Mouse (Mus musculus) ES-E14 (cell line): ENCODE data around the gene Arl6ip5. TPM values are rescaled to one million over a fixed set of nuclear protein-coding genes. Genes with fewer than 3 reads are reported as not detected.

ENCODE experiments used
- DNase-seq: peaks from one replicate; pipeline ENCODE4 v3.0.0-alpha.2; 2013; ENCODE audit warnings: low read depth, low spot score
- H3K27ac ChIP-seq: 2 replicates; pipeline ENCODE4 v1.5.1; 2012; ENCODE audit warnings: low read depth, mild to moderate bottlenecking, low read length, moderate library complexity, mixed read lengths; ENCODE audit not compliant: poor library complexity, insufficient read depth, severe bottlenecking
- H3K36me3 ChIP-seq: 2 replicates; pipeline ENCODE4 v1.6.1; 2012; ENCODE audit warnings: mild to moderate bottlenecking, low read length, moderate library complexity, mixed read lengths; ENCODE audit not compliant: control insufficient read depth, poor library complexity, insufficient read depth, severe bottlenecking
- H3K4me1 ChIP-seq, 2 experiments: fragments of 150-350 bp in 1 of 2; sonication (generic) in 1 of 2; 2 replicates each; pipeline ENCODE4 v1.6.1; 2012; ENCODE audit warnings: low read length in 2 of 2, mild to moderate bottlenecking in 1 of 2, mixed read lengths in 1 of 2; ENCODE audit not compliant: control insufficient read depth in 2 of 2, insufficient read depth in 2 of 2, poor library complexity in 1 of 2
- H3K4me3 ChIP-seq, 2 experiments: fragments of 150-350 bp in 1 of 2; sonication (generic) in 1 of 2; 2 replicates each; pipeline ENCODE4 v1.5.1; 2012; ENCODE audit warnings: low read length in 2 of 2, low read depth in 1 of 2, mild to moderate bottlenecking in 1 of 2, mixed read lengths in 1 of 2; ENCODE audit not compliant: insufficient read depth in 1 of 2, poor library complexity in 1 of 2, severe bottlenecking in 1 of 2
- H3K9ac ChIP-seq: 2 replicates; pipeline ENCODE4 v1.6.1; 2012; ENCODE audit warnings: low read depth, mild to moderate bottlenecking, low read length, mixed read lengths; ENCODE audit not compliant: poor library complexity, insufficient read depth, severe bottlenecking
- H3K9me3 ChIP-seq: fragments of 150-350 bp; sonication (generic); 2 replicates; pipeline ENCODE4 v1.6.1; 2012; ENCODE audit warnings: low read depth, mild to moderate bottlenecking, low read length; ENCODE audit not compliant: control insufficient read depth, insufficient read depth
- CHD2 ChIP-seq: IDR thresholded peaks from 2 replicates; pipeline ENCODE4 v1.6.1; 2014; ENCODE audit warnings: mild to moderate bottlenecking, low read depth, low read length, inconsistent platforms
- HCFC1 ChIP-seq: IDR thresholded peaks from 2 replicates; pipeline ENCODE4 v1.6.1; 2012; ENCODE audit warnings: low read length, inconsistent platforms, borderline replicate concordance; ENCODE audit not compliant: insufficient read depth
- MAFK ChIP-seq: IDR thresholded peaks from 2 replicates; pipeline ENCODE4 v1.6.1; 2014; ENCODE audit warnings: mild to moderate bottlenecking, low read depth, low read length, inconsistent platforms; ENCODE audit not compliant: insufficient read depth
- ZC3H11A ChIP-seq: IDR thresholded peaks from 2 replicates; pipeline ENCODE4 v1.6.1; 2012; ENCODE audit warnings: low read depth, mild to moderate bottlenecking, inconsistent platforms, low read length, borderline replicate concordance
- ZNF384 ChIP-seq: IDR thresholded peaks from 2 replicates; pipeline ENCODE4 v1.6.1; 2012; ENCODE audit warnings: low read depth, low read length, inconsistent platforms
- in situ Hi-C, 2 experiments: fragments of 600-800 bp; cut with MboI; formaldehyde crosslinking; loops; one replicate each; pipeline ENCODE4 v1.15.1; 2025; ENCODE audit warnings: low sequenced_read_pairs in 2 of 2, inconsistent platforms in 1 of 2; ENCODE audit not compliant: unreplicated experiment in 2 of 2
- total RNA-seq: library from RNA; depleted of rRNA; stranded (reverse); fragments of 300-350 nt; gene quantifications from 2 replicates; pipeline ENCODE4 v1.2.3, GENCODE M21; 2012

Gene Arl6ip5
- total RNA-seq, 1 experiment: 46.5 TPM

DNA sequence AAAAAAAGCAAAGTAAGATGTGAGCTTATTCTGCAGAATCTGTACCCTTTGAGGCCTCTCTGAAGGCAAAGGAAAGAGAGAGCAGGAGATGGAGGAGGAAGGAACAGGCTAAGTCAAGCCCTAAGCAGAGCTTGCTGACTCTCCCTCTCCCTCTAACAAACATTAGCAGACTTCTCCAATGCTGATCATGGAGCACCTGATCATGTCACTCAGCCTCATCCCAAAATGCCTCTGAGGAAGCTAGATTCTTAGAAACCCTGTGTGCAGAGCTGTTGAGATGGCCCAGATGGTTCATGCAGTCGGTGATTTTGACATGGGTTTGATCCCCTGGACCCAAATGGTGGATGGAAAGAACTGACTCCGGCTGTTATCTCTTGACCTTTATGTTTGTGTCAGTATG, 56.6 kb downstream of the Arl6ip5 start:
- in situ Hi-C loops: loop anchor here (25.0 kb wide), 2 partner anchors 145 to 470 kb away; no protein-coding TSS in a partner anchor
- H3K4me1 ChIP-seq: no peaks in the 10 kb centered on the region
- no peak overlapping the region for H3K27ac ChIP-seq
- TF ChIP-seq CHD2 (no peak), MAFK (no peak), ZNF384 (no peak), ZC3H11A (no peak), HCFC1 (no peak)
- no peak overlapping the region for H3K4me3 ChIP-seq
- H3K36me3 ChIP-seq: no peaks in the 10 kb centered on the region
- H3K9ac ChIP-seq: no peak overlapping the region
- no peaks in the 10 kb centered on the region for H3K9me3 ChIP-seq
- DNase-seq: no peak

GRCm38 (mm10) chr6:97269596-97269995, 59.1 kb downstream of the Arl6ip5 start:
- H3K27ac ChIP-seq: no peak overlapping the region
- no peak for DNase-seq
- in situ Hi-C loops: loop anchor here (25.0 kb wide), 2 partner anchors 143 to 468 kb away; no protein-coding TSS in a partner anchor
- no peak overlapping the region for H3K9ac ChIP-seq
- H3K36me3 ChIP-seq: no peaks in the 10 kb centered on the region
- no peaks in the 10 kb centered on the region for H3K9me3 ChIP-seq
- no peaks in the 10 kb centered on the region for H3K4me1 ChIP-seq
- no peak overlapping the region for H3K4me3 ChIP-seq
- no peak for TF ChIP-seq MAFK

DNA sequence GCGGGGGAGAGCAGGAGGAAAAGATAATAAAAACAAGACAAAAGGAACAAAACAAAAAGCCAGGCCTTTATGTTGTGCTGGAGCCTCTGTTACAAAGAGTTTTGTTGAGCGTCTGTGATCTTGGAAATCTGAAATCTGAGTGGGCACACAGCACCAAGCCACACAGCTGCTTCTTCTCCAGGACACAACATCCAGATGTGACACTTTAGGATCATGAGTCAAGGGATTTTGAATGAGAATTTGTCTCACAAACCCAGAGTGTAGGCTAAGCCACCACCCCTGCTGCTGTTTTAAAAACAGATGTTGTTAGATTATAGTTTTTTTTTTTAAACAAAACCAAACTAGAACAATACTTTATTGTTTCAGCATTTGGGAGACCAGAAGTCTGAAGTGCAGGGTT, 61.9 kb downstream of the Arl6ip5 start:
- Histone ChIP-seq H3K4me3 (no peak overlapping the region), H3K36me3 (no peaks in the 10 kb centered on the region), H3K27ac (no peak overlapping the region), H3K9ac (no peak overlapping the region), H3K9me3 (no peaks in the 10 kb centered on the region), H3K4me1 (peaks cover 0 to 4% of the 10 kb centered on the region in 2 experiments; a peak in 1 of 4 replicates)
- no peak for DNase-seq
- TF ChIP-seq HCFC1 (no peak), MAFK (no peak), ZNF384 (no peak), CHD2 (no peak), ZC3H11A (no peak)
- in situ Hi-C loops: loop anchor here (25.0 kb wide), 2 partner anchors 140 to 465 kb away; no protein-coding TSS in a partner anchor

- in situ Hi-C loops: loop anchor here (25.0 kb wide), 2 partner anchors 139 to 464 kb away; no protein-coding TSS in a partner anchor
- Histone ChIP-seq H3K36me3 (no peaks in the 10 kb centered on the region), H3K4me1 (peaks cover 0 to 4% of the 10 kb centered on the region in 2 experiments; a peak in 1 of 4 replicates), H3K9me3 (no peaks in the 10 kb centered on the region), H3K4me3 (no peak overlapping the region), H3K9ac (no peak overlapping the region), H3K27ac (no peak overlapping the region)
- TF ChIP-seq ZNF384 (peak; percentile 25; the same call in 1 of the 2 replicates), ZC3H11A (no peak)
- DNase-seq: no peak
Observed at GRCm38 (mm10) chr6:97273058-97273710, 62.7 kb downstream of the Arl6ip5 start.

DNA sequence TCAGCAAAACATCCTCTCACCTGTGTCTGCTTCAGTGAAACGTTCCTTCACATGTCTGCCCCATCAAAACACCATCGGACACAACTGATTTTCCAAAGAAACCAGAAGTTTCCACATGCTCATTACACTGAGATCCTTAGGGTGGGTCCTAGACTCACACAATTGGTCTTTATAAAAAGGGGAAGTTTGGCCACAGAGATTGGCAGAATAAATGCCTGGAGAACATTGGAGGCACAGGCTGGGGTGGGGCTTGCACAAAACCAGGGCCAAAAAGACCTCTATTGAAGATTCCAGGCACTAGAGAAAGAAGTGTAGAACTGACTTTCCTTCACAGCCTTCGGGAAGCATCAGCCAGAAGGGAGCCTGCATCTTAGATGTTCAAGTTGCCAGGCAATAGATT, 63.3 kb downstream of the Arl6ip5 start:
- Histone ChIP-seq H3K27ac (no peak overlapping the region), H3K4me3 (no peak overlapping the region), H3K9ac (no peak overlapping the region), H3K9me3 (no peaks in the 10 kb centered on the region), H3K4me1 (peaks cover 0 to 4% of the 10 kb centered on the region in 2 experiments; a peak in 1 of 4 replicates), H3K36me3 (no peaks in the 10 kb centered on the region)
- in situ Hi-C loops: loop anchor here (25.0 kb wide), 2 partner anchors 139 to 464 kb away; no protein-coding TSS in a partner anchor
- no peak for DNase-seq
- TF ChIP-seq MAFK (no peak), CHD2 (no peak), ZNF384 (no peak), ZC3H11A (no peak), HCFC1 (no peak)
